Mouse (Mus musculus) c-Kit-positive CD71-positive TER-119-positive erythroid progenitor cells, embryonic 14.5 days (primary cell): ENCODE results near the gene Syn2.

Experiments used
- DNase-seq: peaks from one replicate; pipeline ENCODE4 v3.0.0-alpha.2; 2013; ENCODE audit warnings: low spot score

The Syn2 gene

DNA sequence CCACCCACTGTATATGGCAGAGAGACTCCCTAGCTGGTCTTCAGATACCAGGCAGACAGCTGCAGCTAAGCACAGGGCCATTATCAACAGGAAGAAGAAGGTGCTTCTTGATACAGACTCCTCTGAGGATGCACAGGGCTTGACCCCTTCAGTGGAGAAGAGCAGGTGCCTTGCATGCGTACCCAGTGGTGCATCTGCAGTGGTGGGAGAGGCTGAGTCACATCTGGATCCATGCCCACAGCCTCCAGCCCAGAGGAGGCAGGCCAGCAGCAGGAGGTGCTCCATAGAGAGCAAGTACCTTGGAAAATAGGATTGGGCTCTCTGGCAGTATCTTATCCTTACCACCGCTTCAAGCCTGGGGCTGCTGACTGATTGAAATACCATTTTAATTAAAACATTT is 159.2 kb downstream of the Syn2 start:
- no peak for DNase-seq

DNA sequence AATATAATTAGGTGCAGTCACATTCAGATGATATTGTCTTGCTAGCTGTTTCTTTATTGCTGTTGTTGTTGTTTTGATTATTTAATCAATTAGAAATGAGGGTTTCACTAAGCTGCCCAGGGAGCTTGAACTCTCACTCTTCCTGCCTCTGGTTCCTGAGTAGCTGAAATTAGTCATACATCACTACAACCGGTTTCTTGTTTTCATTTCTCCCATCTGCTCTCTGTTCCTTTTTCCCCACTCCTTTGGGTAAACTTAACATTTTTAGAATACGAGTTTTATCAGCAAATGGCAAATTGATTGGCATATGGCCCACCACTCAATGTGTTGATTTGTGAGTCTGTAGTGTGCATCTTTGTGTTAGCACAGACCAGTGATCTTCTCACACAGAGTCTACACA is 172.4 kb downstream of the Syn2 start:
- DNase-seq = no peak

DNA sequence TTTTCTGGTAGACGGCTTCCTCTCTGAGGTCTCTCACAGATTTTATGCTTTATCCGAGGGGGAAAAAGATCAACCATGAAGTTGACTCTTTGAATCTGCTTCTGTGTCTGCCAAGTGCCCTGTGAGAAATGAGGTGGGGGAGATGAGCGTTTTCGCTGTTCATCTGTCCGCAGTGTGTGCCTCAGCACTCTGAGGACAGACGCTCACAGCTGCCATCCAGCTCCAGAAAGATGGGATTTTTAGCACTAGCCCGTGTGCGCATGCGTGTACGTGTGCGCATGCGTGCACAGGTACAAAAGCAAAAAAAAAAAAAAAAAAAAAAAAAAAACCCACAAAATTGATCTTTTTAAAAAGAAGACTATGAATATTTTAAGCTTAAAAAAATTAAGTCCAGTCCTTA is 178.1 kb downstream of the Syn2 start:
- no peak for DNase-seq

DNA sequence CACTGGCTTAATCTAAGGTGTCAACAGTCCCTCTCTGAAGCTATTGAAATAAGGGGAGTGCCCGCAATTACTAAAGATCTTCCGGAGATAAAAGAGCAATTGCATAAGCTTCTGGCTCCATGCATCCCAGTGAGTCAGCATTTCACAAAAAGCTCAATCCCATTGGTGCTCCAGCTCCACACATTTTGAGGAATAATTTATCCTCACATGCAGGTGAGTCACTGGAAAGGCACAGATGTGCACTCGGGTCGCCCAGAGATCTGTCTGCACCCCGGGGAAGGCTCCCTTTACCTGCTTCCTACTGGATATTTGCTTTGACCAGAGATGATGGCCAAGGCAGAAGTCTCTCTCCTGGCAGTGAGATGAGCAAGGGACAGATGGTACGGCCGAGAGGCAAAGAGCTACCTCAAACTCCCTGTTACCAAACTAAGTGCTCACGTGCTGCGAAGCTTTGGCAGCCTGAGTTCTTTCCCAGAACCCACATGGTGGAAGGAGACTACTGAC is 178.6 kb downstream of the Syn2 start:
- DNase-seq = no peak

DNA sequence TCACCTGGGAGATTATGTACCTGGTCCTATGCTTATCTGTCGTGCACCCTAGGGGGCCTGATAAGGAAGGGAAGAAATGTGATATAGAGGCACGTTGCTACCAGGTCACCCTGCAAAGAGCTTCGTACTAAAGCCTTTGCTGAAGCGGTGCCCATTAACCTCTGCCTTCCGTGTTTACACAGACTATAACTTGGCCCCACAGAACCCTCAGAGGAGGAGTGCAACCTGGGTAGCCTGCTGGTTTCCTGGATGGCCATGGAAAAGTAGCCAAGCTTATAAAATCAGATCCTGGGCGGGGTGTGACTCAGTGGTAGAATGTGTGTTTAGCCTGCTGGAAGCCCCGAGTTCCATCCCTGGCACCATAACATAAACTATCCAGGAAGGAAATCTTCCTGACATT is 179.2 kb downstream of the Syn2 start:
- no peak for DNase-seq

DNA sequence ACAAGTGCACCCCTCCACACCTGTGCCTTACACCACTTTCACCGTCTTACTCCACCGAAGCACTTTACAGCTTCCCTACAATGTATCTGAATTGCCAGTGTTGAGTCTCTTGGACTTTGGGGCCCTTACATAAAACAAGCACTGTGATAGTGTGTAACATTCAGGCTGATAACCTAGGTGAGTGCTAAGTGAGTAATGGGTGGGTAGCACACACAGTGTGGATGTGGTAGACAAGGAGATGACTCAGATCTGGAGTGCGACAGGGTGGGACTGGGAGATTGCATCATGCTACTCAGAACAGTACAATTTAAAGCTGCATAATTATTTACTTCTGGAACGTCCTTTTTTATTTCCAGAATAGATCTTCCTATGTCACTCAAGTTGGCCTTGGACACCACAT is 181.1 kb downstream of the Syn2 start:
- no peak for DNase-seq

DNA sequence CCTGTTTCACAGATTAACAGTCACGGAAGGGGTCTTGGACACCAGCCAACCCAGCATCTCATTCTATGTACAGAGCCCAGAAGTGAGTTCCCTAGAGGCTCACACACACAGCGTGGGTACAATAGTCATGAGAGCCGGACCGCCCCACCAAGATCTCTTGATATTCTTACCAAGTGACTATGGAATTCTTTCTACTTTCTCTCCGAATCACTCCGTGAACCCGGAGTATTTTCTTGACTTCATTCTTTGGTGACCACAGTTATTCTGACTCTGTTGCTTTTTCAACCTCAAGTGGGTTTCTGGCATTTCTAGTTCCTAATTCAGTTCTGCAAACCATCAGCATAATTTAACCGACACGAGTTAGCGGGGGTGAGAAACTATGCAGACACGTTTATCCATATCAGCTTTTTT is 182.1 kb downstream of the Syn2 start:
- no peak for DNase-seq

DNA sequence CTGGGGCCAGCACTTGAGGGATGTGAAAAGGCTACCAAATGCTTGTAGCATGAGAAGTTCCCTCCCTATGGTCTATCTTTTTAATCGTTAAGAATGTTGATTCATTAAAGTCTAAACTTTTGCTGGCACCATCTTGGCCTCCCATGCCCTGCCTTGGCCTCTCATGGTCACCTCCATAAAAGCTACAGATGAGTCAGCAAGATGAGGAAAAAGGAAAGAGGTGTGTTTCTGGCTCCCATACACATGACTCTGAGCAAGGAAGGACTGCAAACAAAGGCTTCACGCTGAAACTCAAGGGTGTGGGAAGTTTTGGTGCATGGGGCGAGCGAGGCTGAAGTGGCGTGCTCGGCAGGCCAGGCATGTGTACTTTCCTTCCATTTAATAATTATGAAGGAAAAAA is 184.1 kb downstream of the Syn2 start:
- DNase-seq = no peak

DNA sequence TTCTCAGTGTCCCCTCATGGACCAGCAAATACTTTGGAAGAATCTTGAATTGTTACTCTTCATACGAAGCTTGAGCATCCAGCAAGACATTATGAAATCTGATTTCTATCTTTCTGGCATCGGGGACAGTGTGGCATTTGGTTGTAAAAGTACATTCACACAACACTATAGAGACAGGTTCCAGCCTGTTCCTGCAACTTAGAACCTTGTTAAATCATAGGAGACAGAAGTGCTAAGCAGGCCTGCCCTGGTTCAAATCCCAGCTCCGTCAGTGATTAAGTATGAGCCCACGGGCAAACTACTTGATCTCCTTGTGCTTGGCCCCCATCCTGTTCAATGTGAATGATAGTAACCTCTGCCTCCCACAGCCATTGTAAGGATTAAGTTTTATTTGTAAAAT is 185.0 kb downstream of the Syn2 start:
- no peak for DNase-seq

DNA sequence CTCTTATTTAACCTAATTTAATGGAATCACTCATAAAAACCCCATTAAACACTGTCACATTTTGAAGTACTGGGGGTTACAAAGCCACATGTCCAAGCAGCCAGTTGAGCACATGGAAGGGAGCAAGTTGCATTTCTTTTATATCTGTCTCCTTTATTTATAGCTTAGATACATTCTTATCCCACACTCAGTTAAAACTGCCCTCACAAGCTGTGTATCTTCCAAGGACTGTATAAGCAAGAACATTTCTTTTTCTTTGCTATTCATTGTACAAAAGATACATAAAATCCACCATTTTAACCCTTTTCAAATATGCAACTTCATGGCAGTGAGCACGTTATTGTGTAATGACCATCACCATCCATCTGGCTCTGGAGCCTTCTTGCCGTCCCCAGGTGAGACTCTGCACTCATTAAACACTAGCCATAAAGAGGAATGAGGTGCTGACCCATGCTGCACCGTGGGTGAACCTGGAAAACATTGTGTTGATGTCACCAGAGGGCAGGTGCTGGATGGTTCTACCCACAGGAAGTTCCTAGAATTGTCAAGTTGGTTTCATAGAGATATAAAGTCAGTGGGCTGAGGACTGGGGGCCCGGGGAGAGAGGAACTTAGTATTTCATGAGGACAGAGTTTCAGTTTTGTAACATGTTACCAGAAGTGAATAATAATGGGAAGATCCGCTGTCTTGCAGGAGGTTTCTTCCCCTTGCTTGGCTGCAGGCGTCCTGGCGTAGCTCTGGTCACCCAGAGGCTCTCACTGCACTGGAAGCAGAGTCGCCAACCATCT is 186.4 kb downstream of the Syn2 start:
- DNase-seq = no peak

DNA sequence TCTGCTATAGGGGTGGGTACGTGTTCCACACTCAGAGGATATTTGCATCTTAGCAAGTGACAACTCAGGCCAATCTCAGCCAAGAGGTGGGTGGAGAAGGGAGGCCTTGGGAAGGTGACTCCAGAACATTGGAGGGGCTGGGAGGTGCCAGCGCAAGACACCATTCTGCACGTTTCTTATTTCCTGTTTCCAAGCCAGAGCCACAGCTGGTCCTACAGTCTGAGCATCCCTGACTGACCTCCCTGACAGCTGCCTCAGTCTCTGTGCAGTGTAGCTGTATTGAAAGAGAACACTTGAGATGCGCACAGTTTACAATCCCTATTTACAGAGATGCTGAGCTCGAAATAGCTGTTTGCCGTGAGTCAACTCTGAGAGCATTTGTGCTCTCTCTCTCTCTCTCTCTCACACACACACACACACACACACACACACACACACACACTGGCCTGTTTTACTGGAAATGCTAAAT is 187.2 kb downstream of the Syn2 start:
- no peak for DNase-seq

DNA sequence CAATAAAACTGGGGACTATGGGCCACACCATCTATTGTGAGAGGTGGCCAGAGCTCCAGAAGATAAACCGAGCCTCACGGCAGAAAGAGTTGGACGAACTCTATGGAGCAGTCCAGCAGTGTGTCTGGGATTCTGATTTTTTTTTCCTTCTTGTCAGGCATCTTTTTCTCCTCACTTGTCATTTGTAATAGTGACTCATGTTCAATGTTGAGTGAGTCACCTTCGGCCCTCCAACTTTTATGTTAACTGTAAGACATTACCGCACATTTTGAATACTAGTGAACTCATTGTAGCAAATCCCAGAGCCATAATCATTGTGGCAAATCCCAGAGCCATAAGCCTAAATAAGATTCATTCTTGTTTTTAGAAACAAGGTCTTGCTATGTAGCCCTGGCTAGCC is 188.3 kb downstream of the Syn2 start:
- DNase-seq = no peak

DNA sequence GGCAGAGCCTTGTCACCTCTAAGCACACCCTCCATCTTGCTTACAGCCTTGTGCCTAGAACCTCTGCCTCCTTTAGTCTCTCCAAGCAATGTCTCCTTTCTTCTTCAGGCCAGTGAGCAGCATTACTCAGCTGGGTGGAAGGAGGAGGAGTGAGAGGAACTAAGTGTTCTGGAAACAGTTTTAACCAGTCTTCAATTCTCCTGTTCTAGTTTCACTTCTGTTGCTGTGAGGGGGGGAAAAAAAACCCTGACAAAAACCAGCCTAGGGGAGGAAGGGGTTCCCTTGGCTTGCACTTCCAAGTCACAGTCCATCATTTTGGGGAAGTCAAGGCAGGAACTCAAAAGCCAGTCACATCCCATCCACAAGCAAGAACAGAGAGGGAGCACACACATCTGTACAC is 196.3 kb downstream of the Syn2 start:
- DNase-seq = no peak
